Mouse (Mus musculus) frontal cortex, adult 2 months (tissue): Measurements from ENCODE around the gene Cdh12. TPM values are rescaled to one million over a fixed set of nuclear protein-coding genes. Genes with fewer than 3 reads are reported as not detected.
"Not testable (repeated sequence)": the region's sequence is repeated elsewhere in the genome, so short reads cannot be mapped to it uniquely, and the experiment has no call there.

ENCODE experiments used
- DNase-seq, 2 experiments: peaks; one replicate each; pipeline ENCODE4 v3.0.0; 2022; ENCODE audit warnings: low spot score in 1 of 2; ENCODE audit errors: extremely low spot score in 1 of 2
- polyA plus RNA-seq: library from polyadenylated mRNA; depleted of rRNA; stranded (reverse); fragments of >200 nt; gene quantifications from 2 replicates; pipeline ENCODE4 v1.2.3, GENCODE M21; 2012

The Cdh12 gene
- polyA plus RNA-seq, 1 experiment, result 4.7 TPM

GRCm38 (mm10) chr15:21344749-21345148 lies 895.7 kb downstream of the Cdh12 start:
- DNase-seq, result no peak

- peak in 1 of 2 experiments; percentile 43 for DNase-seq
These were observed 906.5 kb downstream of the Cdh12 start for GRCm38 (mm10) chr15:21355356-21356101.

- no peak for DNase-seq
These were observed 917.3 kb downstream of the Cdh12 start for GRCm38 (mm10) chr15:21366366-21366765.

GRCm38 (mm10) chr15:21375460-21375859 lies 926.4 kb downstream of the Cdh12 start:
- no peak for DNase-seq

- DNase-seq, result no peak
These were observed 926.8 kb downstream of the Cdh12 start for GRCm38 (mm10) chr15:21375871-21376270.

- DNase-seq, result not testable (repeated sequence)
These were observed 942.4 kb downstream of the Cdh12 start for GRCm38 (mm10) chr15:21391442-21391841.

- no peak for DNase-seq
These were observed 944.0 kb downstream of the Cdh12 start for GRCm38 (mm10) chr15:21393080-21393479.

GRCm38 (mm10) chr15:21405196-21405595 lies 956.1 kb downstream of the Cdh12 start:
- peak; percentile 63 to 85 for DNase-seq

GRCm38 (mm10) chr15:21407324-21408044 lies 958.4 kb downstream of the Cdh12 start:
- peak in 1 of 2 experiments; percentile 84 for DNase-seq

GRCm38 (mm10) chr15:21437347-21437746 lies 988.3 kb downstream of the Cdh12 start:
- no peak for DNase-seq

- no peak for DNase-seq
These were observed 988.9 kb downstream of the Cdh12 start for GRCm38 (mm10) chr15:21437924-21438323.

GRCm38 (mm10) chr15:21458098-21458497 lies 1009.0 kb downstream of the Cdh12 start:
- DNase-seq, result no peak

GRCm38 (mm10) chr15:21519355-21519869 lies 1070.3 kb downstream of the Cdh12 start:
- peak in 1 of 2 experiments; percentile 17 for DNase-seq

GRCm38 (mm10) chr15:21530804-21531203 lies 1081.7 kb downstream of the Cdh12 start:
- peak in 1 of 2 experiments; percentile 43 for DNase-seq

GRCm38 (mm10) chr15:21536909-21537308 lies 1087.8 kb downstream of the Cdh12 start:
- DNase-seq, result peak in 1 of 2 experiments; percentile 28

- no peak for DNase-seq
These were observed 1095.7 kb downstream of the Cdh12 start for GRCm38 (mm10) chr15:21544786-21545185.

GRCm38 (mm10) chr15:21555981-21556380 lies 1106.9 kb downstream of the Cdh12 start:
- peak in 1 of 2 experiments; percentile 8 for DNase-seq

- DNase-seq, result no peak
These were observed 1117.4 kb downstream of the Cdh12 start for GRCm38 (mm10) chr15:21566314-21567051.

- no peak for DNase-seq
These were observed 1155.4 kb downstream of the Cdh12 start for GRCm38 (mm10) chr15:21604510-21604909.
